Mouse (Mus musculus): ENCODE measurements around the gene Usp47.

DNA sequence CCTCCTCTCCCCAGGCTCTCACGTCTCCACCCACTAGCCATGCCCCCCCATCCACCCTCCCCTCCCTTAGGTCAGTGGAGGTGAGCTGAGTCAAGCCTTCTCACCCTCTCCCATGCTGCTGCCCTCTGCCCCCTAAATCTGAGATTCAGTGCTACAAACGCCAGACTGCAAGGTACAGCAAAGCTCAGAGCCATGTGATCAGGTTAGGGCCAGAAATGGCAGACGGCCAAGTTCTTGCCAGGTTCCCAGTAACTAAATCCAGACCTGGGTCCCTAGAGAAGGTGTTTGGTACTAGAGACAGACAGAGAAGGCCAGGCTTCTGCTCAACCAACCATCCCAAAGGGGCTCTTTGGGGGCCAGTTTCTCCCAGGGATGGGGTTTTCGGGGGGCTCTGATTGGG is 105.5 kb downstream of the Usp47 start:
- TF ChIP-seq CTCF (IDR thresholded peaks at IDR 0.05; ENCODE audit: low read depth, low read length) (no peak), GATA1 (IDR thresholded peaks at IDR 0.05; ENCODE audit: borderline replicate concordance, low read length) (no peak), TAL1 (conservative IDR thresholded peaks at IDR 0.05; ENCODE audit: low read depth, low read length) (no peak), GATA2 (IDR thresholded peaks at IDR 0.05; ENCODE audit: borderline replicate concordance, low read depth, low read length) (no peak)

Measured in G1E (cell line).